Mouse (Mus musculus) c-Kit-negative CD71-positive TER-119-positive erythroid progenitor cells, embryonic 14.5 days (primary cell): ENCODE measurements around the gene Gm17949.

ENCODE experiments used
- DNase-seq: peaks from one replicate; pipeline ENCODE4 v3.0.0-alpha.2; 2013; ENCODE audit warnings: low read depth, low spot score

Gm17949 gene

DNA sequence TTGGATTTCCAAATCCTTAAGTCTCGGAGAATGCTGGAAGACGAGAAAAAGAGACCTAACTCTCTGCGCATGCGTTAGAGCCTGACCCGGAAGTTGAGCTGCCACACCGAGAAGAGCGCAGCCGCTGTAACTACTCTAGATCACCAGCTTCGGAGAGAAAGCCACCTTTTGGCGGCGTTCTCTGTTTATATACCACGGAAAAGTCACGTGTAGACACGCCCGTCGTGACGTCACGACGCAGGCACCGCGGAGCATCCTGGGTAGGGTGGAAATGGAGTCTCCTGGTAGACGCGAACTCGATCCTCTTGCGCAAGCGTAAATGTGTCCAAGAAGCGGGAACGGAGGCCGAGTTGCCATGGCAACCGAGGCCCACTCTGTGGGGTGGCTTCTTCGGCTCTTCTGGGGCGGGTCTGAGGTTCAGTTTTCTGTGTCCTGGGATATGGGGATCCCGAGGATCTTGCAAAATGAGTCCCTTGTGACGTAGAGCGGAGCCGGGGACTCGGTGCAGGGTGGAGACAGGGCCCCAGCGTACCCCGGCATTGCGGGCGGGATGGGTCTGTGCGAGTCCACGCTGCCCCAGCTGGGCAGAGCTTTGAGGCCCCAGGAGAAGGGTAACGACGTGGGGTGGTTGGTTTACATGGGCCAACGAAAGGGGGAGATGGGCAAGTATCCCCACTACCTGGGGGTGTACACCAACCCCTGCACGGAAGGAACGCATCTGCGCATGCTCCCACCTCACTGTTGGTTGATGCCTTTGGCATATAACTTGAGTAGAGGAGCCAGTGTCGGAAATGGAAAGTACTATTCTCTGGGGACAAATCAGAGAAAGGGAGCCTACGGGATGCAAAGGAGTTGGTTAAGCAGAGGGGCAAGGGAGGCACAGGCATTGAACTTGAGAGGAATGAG lies at the start of gene Gm17949, which contains the start of gene Gtf2f1:
Gene Gm17949 (plus strand): TSS at position 234 of the 906 bp plus-strand sequence.
Gene Gtf2f1 (minus strand): TSS at position 53 of the 906 bp plus-strand sequence.
- DNase-seq, result peak; percentile 97

DNA sequence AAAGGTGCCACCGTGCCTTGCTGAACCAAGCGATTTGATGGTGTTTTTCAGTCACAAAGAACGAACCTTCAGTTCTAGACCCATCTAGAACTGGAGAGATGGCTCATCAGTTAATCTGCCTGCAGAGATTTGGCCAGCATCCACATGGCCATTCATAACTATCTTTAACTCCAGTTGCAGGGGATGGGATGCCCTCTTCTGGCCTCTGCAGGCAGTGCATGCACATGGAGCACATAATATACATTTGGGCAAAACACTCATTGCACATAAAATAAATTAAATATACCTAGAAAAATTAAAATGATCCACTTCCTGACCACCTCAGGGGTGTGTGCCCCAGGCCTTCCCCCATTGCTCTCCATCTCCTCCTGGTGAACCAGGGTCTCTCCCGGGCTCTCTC lies 49.4 kb upstream of the Gm17949 start:
- no peak for DNase-seq

DNA sequence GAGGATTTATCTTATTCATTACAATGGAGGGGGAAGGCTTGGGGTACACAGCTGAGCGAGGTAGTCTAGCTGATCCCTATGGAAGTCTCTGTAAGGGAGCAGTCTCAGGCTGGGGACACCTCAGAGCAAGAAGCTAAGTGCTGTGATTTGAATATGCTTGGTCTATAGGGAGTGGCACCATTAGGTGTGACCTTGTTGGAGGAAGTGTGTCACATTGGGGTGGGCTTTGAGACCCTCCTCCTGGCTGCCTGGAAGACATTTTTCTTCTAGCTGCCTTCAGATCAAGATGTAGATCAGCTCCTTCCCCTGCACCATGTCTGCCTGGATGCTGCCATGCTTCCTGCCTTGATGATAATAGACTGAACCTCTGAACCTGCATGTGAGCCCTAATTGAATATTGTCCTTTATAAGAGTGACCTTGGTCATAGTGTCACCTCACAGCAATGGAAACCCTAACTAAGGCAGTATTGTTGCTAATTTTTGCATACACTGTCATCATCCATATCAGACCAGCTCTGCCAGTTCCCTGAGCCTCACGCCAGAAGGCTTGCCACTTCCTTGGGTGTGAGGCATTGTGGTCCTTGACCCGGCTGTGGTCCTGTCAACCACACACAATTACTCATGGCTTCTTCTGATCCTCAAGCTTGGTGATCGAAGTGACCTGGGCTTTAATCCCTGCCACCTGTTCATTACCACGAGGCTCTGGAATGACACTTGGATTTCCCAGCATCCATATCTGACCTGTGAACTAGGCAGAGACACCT lies 48.4 kb upstream of the Gm17949 start:
- no peak for DNase-seq

DNA sequence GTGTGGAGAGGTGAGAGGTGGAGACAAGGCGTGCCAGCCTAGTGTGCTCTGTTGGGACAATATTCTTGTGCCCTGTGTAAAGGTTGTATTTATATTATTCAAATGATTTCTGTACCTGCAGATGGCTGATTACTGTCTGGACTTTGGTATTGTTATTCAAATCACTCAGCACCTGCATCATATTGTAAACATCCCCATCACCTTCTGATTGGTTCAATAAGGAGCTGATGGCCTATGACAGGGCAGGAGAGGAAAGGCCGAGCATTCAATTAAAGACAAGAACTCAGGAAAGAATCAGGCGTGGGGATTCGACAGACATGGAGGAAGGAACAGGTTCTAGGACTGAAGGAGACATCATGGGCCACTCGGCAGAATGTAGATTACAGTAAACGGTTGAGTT lies 47.6 kb upstream of the Gm17949 start:
- no peak for DNase-seq

DNA sequence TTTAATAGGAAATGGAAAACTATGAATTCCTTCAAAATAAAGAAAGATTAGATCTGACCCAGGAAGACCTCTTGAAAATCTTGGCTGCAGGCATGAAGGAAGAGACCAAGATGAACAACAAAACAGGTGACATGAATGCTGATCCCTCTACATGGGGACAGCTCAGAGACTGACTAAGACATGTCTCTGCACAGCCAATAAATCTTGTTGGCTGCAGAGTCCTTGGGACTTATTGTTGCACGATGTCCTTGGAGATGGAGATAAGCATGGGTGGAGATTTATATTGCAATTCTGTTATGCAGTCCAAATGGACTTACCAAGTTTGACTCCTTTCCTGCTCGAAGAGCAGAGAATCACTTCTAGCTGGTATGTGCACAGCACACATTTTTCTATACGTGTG lies 41.9 kb upstream of the Gm17949 start:
- DNase-seq, result no peak

DNA sequence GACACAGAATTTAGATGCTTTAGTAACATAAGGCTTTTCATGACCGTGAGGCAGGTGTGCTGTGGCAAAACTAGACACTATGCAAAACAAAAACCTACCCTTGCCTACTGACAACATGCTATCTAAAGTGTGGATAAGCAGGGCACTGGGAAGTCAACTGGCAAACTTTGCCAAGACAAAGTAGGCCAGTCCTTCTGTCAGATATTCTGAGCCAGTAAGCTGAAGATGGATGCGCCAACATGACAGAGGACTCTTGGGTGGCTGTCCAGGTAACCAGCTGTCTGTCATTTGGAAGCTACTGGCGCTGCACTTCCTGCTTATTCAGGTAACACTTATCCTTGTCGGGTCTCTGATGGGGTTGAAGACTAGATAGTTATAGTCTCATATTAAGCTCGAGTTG lies 41.2 kb upstream of the Gm17949 start:
- no peak for DNase-seq

DNA sequence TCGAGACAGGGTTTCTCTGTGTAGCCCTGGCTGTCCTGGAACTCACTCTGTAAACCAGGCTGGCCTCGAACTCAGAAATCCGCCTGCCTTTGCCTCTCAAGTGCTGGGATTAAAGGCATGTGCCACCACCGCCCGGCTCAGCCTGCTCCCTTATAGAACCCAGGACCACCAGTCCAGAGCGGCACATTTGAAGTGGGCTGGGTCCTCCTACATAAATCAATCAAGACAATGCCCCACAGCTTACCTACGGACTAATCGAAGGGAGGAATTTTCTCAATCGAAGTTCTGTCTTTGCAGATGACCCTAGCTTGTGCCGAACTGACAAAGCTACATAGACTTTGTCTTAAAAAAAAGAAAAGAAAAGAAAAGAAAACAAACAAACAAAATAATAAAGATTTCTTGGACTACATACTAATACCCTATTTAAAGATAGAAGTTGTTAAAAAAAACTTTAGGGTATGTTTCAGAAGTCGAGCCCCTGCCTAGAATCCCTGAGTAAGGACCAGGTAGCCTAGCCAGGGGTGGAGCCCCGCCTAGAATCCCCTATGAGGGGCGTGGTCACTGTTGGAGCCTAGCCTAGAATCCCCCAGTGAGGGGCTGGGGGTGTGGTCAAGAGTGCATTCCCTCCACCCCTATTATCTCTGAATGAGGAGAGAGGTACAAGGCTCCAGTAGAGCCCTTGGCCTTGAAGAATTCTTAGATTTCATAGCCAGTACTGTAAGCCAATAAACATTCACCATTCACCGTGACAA lies 37.1 kb upstream of the Gm17949 start:
- no peak for DNase-seq

DNA sequence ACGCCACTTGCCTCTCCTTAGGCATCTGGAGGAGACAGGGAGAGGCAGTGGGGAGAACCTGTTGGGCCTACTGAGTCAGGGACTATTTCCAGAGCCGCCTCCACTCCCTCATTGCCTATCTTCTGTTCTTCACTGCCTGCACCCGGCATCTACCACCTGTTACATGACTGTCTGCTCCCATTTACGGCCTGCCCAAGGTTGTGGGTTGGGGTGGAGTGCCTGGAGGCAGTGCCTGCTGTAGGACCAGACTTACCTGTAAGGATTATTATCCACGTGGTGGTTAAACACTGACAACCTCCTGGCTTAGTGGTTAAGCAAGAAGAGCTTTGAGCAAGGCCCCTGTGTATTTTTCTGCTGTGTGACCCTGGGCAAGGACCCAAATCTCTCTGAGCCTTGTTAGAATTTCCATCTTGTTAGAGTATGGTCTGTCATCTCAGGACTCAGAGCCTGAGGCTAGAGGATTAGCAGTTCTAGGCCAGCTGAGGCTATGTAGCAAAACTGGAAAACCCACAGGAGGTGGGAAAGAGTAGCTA lies 36.5 kb upstream of the Gm17949 start:
- DNase-seq, result no peak

DNA sequence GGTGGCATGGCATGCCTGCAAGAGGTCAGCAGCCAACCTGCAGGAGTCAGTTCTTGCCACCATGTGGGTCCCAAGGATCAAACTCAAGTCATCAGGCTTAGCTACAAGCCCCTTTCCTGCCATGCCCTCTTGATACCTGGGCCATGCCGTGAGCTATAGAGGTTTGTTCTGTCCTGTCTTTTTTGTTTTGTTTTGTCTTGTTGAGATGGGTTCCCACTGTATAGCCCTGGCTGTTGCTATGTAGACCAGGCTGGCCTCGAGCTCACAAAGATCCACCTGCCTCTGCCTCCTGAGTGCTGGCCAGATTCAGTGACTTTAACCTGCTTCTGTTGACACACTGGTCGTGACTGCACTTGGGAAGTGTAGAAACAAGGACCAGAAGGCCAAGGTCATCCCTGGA lies 35.9 kb upstream of the Gm17949 start:
- no peak for DNase-seq

DNA sequence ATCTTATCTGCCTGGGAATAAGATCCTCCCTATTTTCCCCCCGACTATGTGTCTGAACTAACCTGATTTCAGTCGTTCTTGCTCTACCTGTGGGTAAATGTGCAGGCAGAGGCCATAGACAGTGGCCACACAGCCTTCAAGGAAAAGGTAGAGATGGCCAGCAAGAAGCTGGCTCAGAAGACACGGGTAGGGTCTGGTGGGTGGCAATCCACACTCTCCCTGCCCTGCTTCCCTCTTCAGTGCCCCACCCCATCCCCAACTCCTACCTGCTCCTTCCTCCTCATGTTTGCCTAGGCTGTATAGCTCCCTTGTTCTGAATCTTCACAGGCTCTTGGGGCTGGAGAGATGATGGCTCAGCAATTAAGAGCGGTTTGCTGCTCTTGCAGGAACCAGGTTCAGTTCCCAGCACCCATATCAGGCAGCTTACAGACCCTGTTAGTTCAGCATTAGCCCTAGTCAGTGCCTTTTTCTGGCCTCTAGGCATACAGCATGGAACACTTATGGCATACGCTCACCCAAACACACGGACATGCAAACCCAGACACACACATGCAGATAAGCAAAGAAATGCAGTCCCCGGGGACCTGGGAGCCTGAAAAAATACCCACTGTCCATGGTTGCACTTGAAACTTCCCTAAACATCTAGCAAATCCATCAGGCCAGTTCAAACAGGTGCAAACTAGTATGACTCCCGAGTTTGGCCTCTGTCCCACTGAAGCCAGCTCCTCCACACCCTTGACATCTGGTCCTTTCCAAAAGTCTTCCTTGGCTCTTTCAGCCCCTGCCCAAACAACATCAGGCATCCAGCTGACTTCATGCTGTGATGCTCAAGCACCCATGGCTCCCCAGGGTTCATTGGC lies 34.5 kb upstream of the Gm17949 start:
- DNase-seq, result no peak

DNA sequence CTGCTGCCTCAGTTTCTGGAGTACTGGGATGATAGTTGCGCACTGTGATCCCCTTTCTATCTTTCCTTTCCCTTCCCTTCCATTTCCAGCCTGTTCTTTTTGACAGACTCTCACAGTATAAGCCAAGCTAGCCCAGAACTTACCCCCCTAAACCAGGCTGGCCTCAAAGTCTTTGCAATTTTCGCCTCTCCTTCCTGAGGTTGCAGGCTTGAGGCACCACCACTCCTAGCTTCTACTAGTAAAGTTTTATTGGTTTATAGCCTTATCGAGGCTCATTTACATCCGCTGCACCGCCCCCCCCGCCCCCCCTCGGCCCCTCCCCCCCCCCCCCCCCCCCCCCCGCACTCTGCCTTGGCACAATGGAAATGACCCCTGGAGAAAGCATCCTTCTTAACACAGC lies 31.7 kb upstream of the Gm17949 start:
- DNase-seq, result no peak

DNA sequence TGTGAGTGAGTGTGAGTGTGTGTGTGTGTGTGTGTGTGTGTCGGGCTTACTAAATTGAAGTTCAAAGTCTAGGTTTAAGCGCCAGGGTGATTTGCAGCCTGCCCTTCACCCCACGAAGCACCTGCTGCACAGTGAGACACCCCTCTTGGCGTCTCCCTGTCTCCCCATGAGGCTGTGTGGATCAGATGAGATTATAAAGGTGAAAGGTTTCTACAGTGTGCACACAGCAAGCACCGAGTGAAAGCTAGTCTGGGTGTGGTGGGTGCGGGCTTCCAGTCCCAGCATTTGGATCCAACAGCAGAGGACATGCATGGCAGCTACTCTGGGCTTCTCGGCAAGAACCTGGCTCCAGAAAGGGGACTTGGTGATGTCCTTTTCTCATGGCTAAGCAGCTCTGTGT lies 30.2 kb upstream of the Gm17949 start:
- DNase-seq, result no peak

DNA sequence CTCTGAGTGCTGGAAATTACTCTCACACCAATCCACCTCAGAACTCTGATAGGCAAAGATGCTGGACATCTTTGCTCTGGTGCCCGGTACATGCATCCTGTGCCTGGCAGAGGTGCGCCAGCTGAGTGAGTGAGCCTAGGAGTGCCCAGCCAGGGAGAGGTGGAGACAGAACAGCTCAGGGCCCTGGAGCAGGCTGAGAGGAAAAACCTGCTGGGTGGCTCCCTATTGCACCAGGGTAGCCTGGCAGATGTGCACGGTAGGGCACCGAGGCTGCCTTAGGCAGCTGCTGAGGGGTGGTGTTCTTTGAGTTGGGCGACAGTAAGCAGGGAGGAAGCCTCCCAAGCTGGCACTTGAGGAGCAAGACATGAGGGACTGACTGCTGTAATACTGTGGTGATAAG lies 29.3 kb upstream of the Gm17949 start, which contains the start of gene Acer1:
Gene Acer1 (minus strand): TSS at position 114 of the 400 bp plus-strand sequence.
- no peak for DNase-seq

DNA sequence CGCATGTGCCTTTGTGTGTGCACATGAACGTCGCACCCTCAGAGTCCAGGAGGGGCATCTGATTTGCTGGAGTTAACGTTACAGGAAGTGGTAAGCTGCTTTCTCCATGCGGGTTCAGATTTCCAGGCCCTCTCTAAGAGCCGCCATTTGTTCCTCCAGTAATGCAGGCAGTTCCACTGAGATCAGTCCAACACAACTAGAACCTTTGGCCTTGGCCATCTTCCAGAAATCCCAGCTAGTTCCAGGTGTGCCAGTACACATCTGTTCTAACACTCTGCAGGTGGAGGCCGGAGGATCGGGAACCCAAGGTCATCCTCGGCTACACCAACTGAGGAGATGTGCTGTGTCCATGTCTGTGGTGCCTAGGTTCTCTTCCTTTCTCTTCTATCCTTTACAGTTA lies 26.4 kb upstream of the Gm17949 start:
- no peak for DNase-seq

DNA sequence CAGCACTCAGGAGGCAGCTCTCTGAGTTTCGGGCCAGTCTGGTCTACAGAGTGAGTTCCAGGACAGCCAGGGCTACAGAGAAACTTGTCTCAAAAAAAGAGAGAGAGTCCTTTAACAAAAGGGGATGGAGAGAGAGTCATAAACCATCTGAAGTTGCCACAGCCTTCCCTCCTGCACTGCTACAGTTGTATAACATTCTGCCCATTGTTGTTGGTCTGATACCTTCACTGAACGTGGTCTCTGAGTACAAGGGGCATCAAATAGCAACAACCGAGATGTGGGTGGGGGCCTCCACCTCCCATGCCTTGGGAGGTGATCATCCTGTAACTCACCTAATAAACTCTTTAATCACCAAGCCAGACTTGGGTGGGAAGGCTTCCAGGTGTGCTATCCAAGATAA lies 25.6 kb upstream of the Gm17949 start:
- no peak for DNase-seq

DNA sequence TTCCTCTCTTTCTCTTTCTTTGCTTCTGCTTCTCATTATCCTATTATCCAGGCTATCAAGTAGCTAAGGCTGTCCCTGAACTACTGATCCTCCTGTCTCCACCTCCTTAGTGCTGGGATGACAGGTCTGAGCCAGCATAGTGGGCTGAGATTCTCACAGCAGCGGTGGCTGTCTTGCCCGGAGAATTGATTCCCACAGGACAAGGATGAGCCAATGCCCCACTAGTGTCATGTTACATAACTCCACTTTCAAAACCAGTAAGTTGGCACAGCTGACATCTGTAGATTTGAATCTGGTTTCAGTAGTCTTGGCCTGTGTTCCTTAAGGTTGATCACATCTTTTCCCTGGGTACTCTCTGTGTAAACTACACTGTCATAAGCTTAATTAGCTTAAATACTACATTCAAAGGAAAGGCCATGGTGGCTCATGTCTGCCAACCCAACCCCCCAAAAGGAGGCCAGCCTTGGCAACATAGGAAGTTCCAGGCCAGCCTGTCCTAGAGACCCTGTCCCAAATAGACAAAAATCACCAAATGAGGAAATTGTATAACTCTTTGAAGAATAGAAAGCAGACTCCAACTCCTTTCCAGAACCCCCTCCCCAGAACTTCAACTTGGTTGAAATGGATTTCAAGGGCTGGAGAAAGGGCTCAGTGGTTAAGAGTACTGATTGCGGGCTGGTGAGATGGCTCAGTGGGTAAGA lies 25.0 kb upstream of the Gm17949 start:
- DNase-seq, result no peak

DNA sequence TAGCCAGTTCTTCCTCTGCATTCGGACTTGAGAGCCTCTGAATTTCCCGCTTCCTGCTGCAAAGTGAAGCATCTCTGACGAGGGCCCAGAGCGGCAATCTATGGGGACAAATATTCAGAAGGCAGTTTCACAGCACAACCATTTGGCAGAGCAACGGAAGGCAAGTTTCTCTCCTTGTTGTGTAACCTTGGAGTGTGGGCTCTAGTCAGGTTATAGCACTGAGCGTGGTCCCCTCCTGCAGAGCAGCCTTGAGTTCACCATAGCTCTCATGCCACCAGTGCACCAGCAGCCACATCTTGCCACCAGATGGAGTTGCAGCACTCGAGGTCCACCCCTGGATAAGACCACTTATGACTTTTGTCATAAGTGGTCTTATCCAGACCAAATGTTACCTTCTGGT lies 22.8 kb upstream of the Gm17949 start:
- no peak for DNase-seq

DNA sequence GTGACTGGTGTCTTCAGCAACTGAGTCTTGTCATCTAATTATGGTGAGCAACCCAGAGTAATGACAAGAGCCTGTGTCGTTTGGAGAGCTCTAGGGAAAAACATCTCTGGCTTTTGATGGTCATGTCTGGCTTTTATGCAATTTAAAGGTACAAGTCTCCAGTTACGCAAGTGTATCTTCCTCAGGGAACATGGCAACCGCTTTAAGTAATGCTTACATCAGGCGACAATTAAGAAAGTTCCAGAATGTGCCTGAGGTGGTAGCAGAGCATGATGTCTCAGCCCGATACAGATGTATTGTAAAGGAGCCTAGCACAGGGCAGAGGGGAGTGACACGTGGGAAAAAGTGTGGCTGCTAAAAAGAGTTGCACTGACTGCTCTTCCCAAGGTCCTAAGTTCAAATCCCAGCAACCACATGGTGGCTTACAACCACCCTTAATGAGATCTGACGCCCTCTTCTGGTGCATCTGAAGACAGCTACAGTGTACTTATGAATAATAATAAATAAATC lies 22.3 kb upstream of the Gm17949 start:
- DNase-seq, result no peak

DNA sequence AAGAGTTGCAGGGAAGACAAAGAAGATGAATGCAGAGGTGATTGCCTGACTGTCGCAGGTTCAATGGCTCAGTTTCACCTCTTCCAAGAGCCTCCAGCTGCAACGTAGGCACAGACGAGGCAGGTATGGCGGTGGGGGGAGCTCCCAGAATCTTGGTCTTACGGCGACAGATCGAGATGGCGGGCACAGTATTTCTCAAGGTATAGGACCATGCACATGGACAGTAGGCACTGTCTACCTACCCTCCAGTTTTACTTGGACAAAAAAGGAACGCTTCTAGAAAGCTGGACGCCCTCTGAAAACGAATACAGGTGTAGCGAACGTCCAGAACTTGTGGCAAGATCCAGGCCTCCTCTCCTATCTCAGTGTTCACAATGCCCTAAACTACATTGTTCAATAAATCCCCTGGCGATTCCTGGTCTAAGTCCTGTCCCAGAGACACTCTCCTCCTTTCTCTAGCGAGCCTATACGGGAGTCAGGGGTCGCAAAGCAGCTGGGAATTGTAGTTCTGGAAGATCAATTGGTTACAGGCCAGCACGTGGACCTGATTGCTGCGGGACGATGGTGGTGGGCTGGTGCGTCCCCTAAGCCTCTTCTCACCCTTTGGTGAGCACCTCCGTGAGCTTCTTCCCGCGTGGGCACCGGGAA lies 21.7 kb upstream of the Gm17949 start:
- no peak for DNase-seq
